ENCODE assay signal across 23 mouse cellular contexts in the genomic region with DNA sequence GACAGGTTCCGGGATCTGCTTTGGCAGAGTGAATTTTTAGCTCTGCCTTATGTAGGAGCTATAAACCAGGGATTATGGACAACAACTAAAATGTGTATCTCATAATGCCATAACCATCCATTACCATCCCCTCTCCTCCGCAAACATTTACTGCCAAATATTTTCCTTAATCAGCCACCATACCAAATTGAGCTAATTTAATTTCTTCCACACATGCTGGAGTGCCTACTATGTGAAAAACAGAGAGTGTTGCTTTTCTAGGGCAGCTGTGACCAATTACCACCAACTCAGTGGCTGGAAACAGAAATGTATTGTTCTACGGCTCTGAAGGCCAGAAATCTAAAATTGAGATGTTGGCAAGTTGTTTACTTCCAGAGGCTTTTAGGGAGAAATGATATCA.
A peak's percentile ranks its signal among the peaks of the same experiment; 100 is the strongest.
DNase-seq lines count a peak whose midpoint lies in the region; ATAC-seq lines count a peak whose summit lies in the region.
"Had no signal": no experiment of that assay in that cellular context is flagged by ENCODE, and none has a peak within 500 bp of the region (broad histone marks: within the 10 kb centered on the region; RNA-seq: fewer than 3 reads in every experiment).

No protein-coding gene starts in this region.

- peak; percentile 77 for DNase-seq in retina, postnatal 1 day
- no peak for DNase-seq in retina, embryonic 14.5 days (ENCODE audit: low spot score)
- no peak for DNase-seq in limb, embryonic 10.5 days (ENCODE audit: low spot score)
- no peak for DNase-seq in lung, postnatal 10 days
- DNase-seq in embryo, embryonic 10.5 days (ENCODE audit: low spot score): no peak
- DNase-seq: adrenal gland, adult 2 months; adrenal gland, postnatal 14 days; cerebellum, adult 11-12 months; cerebellum, adult 8-10 months; cerebellum, postnatal 10 days; cerebellum, postnatal 36 days; gastrocnemius, postnatal 14 days; heart, adult 11 months had no signal

- H3K4me1 ChIP-seq in embryonic facial prominence, embryonic 13.5 days: peaks cover 12% of the 10 kb centered on the region
- H3K4me1 ChIP-seq in limb, embryonic 10.5 days: peaks cover 7% of the 10 kb centered on the region; the same call in 1 of the 2 replicates
- H3K4me1 ChIP-seq: forebrain, embryonic 12.5 days; forebrain, embryonic 15.5 days; hindbrain, embryonic 12.5 days; hindbrain, embryonic 15.5 days had no signal

- H3K36me3 ChIP-seq in embryonic facial prominence, embryonic 13.5 days: no peaks in the 10 kb centered on the region
- H3K36me3 ChIP-seq in limb, embryonic 10.5 days: no peaks in the 10 kb centered on the region
- H3K36me3 ChIP-seq: forebrain, embryonic 12.5 days; forebrain, embryonic 15.5 days; G1E; hindbrain, embryonic 12.5 days; hindbrain, embryonic 15.5 days had no signal

- no peak overlapping the region for H3K4me3 ChIP-seq in embryonic facial prominence, embryonic 13.5 days
- H3K4me3 ChIP-seq in limb, embryonic 10.5 days: no peak overlapping the region
- H3K4me3 ChIP-seq: erythroblast, embryonic 14.5 days; forebrain, embryonic 12.5 days; forebrain, embryonic 15.5 days; hindbrain, embryonic 12.5 days; hindbrain, embryonic 15.5 days had no signal

- H3K4me2 ChIP-seq in embryonic facial prominence, embryonic 13.5 days: no peak overlapping the region
- H3K4me2 ChIP-seq: forebrain, embryonic 12.5 days; forebrain, embryonic 15.5 days; heart, embryonic 11.5 days; hindbrain, embryonic 12.5 days; hindbrain, embryonic 15.5 days had no signal

- H3K27me3 ChIP-seq in embryonic facial prominence, embryonic 13.5 days: no peaks in the 10 kb centered on the region
- no peaks in the 10 kb centered on the region for H3K27me3 ChIP-seq in limb, embryonic 10.5 days (ENCODE audit: low read depth, poor library complexity, severe bottlenecking)
- H3K27me3 ChIP-seq: CH12.LX; forebrain, embryonic 12.5 days; forebrain, embryonic 15.5 days; hindbrain, embryonic 12.5 days; hindbrain, embryonic 15.5 days had no signal

- H3K9ac ChIP-seq in embryonic facial prominence, embryonic 13.5 days: no peak overlapping the region
- H3K9ac ChIP-seq: forebrain, embryonic 12.5 days; forebrain, embryonic 15.5 days; hindbrain, embryonic 12.5 days; hindbrain, embryonic 15.5 days had no signal

- WGBS in embryonic facial prominence, embryonic 13.5 days: 22% methylated on average over 3 of the region's 3 CpGs
- WGBS in limb, embryonic 10.5 days: 69% methylated on average over 3 of the region's 3 CpGs

- H3K9me3 ChIP-seq in embryonic facial prominence, embryonic 13.5 days: no peaks in the 10 kb centered on the region
- no peaks in the 10 kb centered on the region for H3K9me3 ChIP-seq in limb, embryonic 10.5 days (replicated peaks)
- H3K9me3 ChIP-seq: forebrain, embryonic 12.5 days; forebrain, embryonic 15.5 days; G1E; hindbrain, embryonic 12.5 days; hindbrain, embryonic 15.5 days had no signal

- ATAC-seq in embryonic facial prominence, embryonic 13.5 days (ENCODE audit: insufficient number of reproducible peaks, insufficient read depth, low FRiP score, low TSS enrichment, low read depth): peak; percentile 52; the same call in 1 of the 2 replicates
- ATAC-seq in CD4-positive, CD25-positive, alpha-beta regulatory T cell, adult 4 months: no peak
- ATAC-seq: forebrain, embryonic 15.5 days had no signal

- peak overlapping the region; percentile 65 for H3K27ac ChIP-seq in embryonic facial prominence, embryonic 13.5 days
- H3K27ac ChIP-seq in limb, embryonic 10.5 days: peak overlapping the region; percentile 67
- H3K27ac ChIP-seq: forebrain, embryonic 12.5 days; forebrain, embryonic 15.5 days; hindbrain, embryonic 12.5 days; hindbrain, embryonic 15.5 days had no signal
